ENCODE assay signal across 8 mouse cellular contexts in genomic region chr9:7914487-7914886, GRCm38 (mm10). TPM values are rescaled to one million over a fixed set of nuclear protein-coding genes. Genes with fewer than 3 reads are reported as not detected.
DNase-seq lines count a peak whose midpoint lies in the region; ATAC-seq lines count a peak whose summit lies in the region.

No protein-coding gene starts in this region.

- H3K4me3 ChIP-seq in intestine, embryonic 14.5 days (ENCODE audit: low read depth, low read length), result peak overlapping the region; percentile 15
- peak overlapping the region; percentile 19 for H3K4me3 ChIP-seq in liver, embryonic 12.5 days

- WGBS in intestine, embryonic 14.5 days, result 7% methylated on average over 11 of the region's 11 CpGs
- whole genome bisulfite sequencing in liver, embryonic 12.5 days (ENCODE audit: insufficient replicate concordance), result 8% methylated on average over 11 of the region's 11 CpGs

- H3K4me2 ChIP-seq in intestine, embryonic 14.5 days (ENCODE audit: low read length), result peak overlapping the region; percentile 47
- peak overlapping the region; percentile 59 for H3K4me2 ChIP-seq in liver, embryonic 12.5 days

- no peaks in the 10 kb centered on the region for H3K9me3 ChIP-seq in intestine, embryonic 14.5 days (ENCODE audit: control insufficient read depth, low read length)
- no peaks in the 10 kb centered on the region for H3K9me3 ChIP-seq in liver, embryonic 12.5 days (replicated peaks)

- peak; percentile 96 for ATAC-seq in granulocyte monocyte progenitor cell, adult 5-6 weeks (replicated peaks; ENCODE audit: poor library complexity, severe bottlenecking)
- ATAC-seq in intestine, embryonic 14.5 days (replicated peaks; ENCODE audit: low FRiP score, low TSS enrichment, low read depth), result peak; percentile 90
- peak; percentile 81 for ATAC-seq in liver, embryonic 12.5 days

- H3K9ac ChIP-seq in intestine, embryonic 14.5 days (ENCODE audit: low read length), result no peak overlapping the region
- no peak overlapping the region for H3K9ac ChIP-seq in liver, embryonic 12.5 days

- H3K4me1 ChIP-seq in intestine, embryonic 14.5 days (replicated peaks; ENCODE audit: control insufficient read depth, insufficient read depth, low read length), result no peaks in the 10 kb centered on the region
- H3K4me1 ChIP-seq in liver, embryonic 12.5 days, result peaks cover 22% of the 10 kb centered on the region

- peak; percentile 18 for DNase-seq in right cerebral cortex, adult 18-20 months
- no peak for DNase-seq in right cerebral cortex, postnatal 36 days (ENCODE audit: low spot score in 2 of 2)
- DNase-seq in embryo, embryonic 10.5 days (ENCODE audit: low spot score), result peak; percentile 90
- DNase-seq in intestine, embryonic 14.5 days (ENCODE audit: low spot score), result peak; percentile 85
- DNase-seq in naive thymus-derived CD4-positive, alpha-beta T cell, adult 2 months (ENCODE audit: low read depth), result peak; percentile 55
- peak; percentile 46 for DNase-seq in thymus, postnatal 0 days (ENCODE audit: low spot score)

- no peak overlapping the region for H3K27ac ChIP-seq in intestine, embryonic 14.5 days (ENCODE audit: low read depth)
- no peak overlapping the region for H3K27ac ChIP-seq in liver, embryonic 12.5 days

- H3K36me3 ChIP-seq in intestine, embryonic 14.5 days (ENCODE audit: control insufficient read depth, insufficient read depth, low read length), result no peaks in the 10 kb centered on the region
- no peaks in the 10 kb centered on the region for H3K36me3 ChIP-seq in liver, embryonic 12.5 days

- no peaks in the 10 kb centered on the region for H3K27me3 ChIP-seq in intestine, embryonic 14.5 days (replicated peaks; ENCODE audit: control insufficient read depth, insufficient read depth, low read length)
- no peaks in the 10 kb centered on the region for H3K27me3 ChIP-seq in liver, embryonic 12.5 days (replicated peaks)

RNA-seq across cellular contexts. Expression of gene Birc3, which starts 41.5 kb away (rescaled TPM):
- total RNA-seq in granulocyte monocyte progenitor cell, adult 5-6 weeks (2014; fragmentation: Nextera tagmentation), result 21.6 and 34.6 TPM in 2 replicates
- total RNA-seq in granulocyte monocyte progenitor cell, adult 5-6 weeks (2017), result 31.1 and 35.7 TPM in 2 replicates
- 9.0 and 9.4 TPM in 2 replicates for polyA plus RNA-seq in intestine, embryonic 14.5 days (2014; fragmentation: Nextera tagmentation; extraction: Ambion mirVana)
- polyA plus RNA-seq in liver, embryonic 12.5 days (2016; fragmentation: Nextera tagmentation; extraction: Ambion mirVana), result 6.7 and 6.9 TPM in 2 replicates
- 32.9 and 34.4 TPM in 2 replicates for polyA plus RNA-seq in thymus, postnatal 0 days (2015; fragmentation: Nextera tagmentation; extraction: Ambion mirVana)

Comparison
In these comparisons a context has a peak if more than half of its experiments do, and no peak if none do; other contexts are left out.
1. DNase-seq: peak in right cerebral cortex, adult 18-20 months (single experiment), embryo, embryonic 10.5 days (single experiment), intestine, embryonic 14.5 days (single experiment), naive thymus-derived CD4-positive, alpha-beta T cell, adult 2 months (single experiment) and thymus, postnatal 0 days (single experiment); none in right cerebral cortex, postnatal 36 days (0 of 2).
2. Peak in every context shown above with its lines, with median percentiles within 50 percentile points of each other: ATAC-seq.